Mouse (Mus musculus): Measurements from ENCODE around the gene Cend1. TPM values are rescaled to one million over a fixed set of nuclear protein-coding genes. Genes with fewer than 3 reads are reported as not detected.

Gene Cend1
- polyA plus RNA-seq, 1 experiment from 2014 or later = not detected

GRCm38 (mm10) chr7:141387807-141388486 lies 41.3 kb downstream of the Cend1 start:
- no peak for ATAC-seq (ENCODE audit: insufficient read depth)
- H3K9ac ChIP-seq = 0 out of 2 replicates have a peak overlapping the region, but pooled peaks have one; percentile 1

GRCm38 (mm10) chr7:141381068-141381835 lies 48.0 kb downstream of the Cend1 start:
- H3K4me3 ChIP-seq (replicated peaks) = no peak overlapping the region
- no peak for ATAC-seq (ENCODE audit: insufficient read depth)
- peak overlapping the region; percentile 54 for H3K27ac ChIP-seq (replicated peaks)
- H3K9ac ChIP-seq = no peak overlapping the region
- H3K36me3 ChIP-seq (replicated peaks) = no peaks in the 10 kb centered on the region
- H3K9me3 ChIP-seq (replicated peaks) = no peaks in the 10 kb centered on the region
- peaks cover 35% of the 10 kb centered on the region for H3K4me1 ChIP-seq (replicated peaks)
- 55% methylated on average over 4 of the region's 4 CpGs for WGBS (ENCODE audit: insufficient replicate concordance)
- H3K27me3 ChIP-seq = no peaks in the 10 kb centered on the region
- H3K4me2 ChIP-seq = no peak overlapping the region

More at GRCm38 (mm10) chr7:141387807-141388486, 41.3 kb downstream of the Cend1 start:
- peak overlapping the region; percentile 29; the same call in 1 of the 2 replicates for H3K4me2 ChIP-seq
- peak overlapping the region; percentile 100 for H3K27ac ChIP-seq (replicated peaks)
- no peaks in the 10 kb centered on the region for H3K36me3 ChIP-seq (replicated peaks)
- no peaks in the 10 kb centered on the region for H3K27me3 ChIP-seq
- H3K4me1 ChIP-seq (replicated peaks) = peaks cover 62% of the 10 kb centered on the region
- H3K4me3 ChIP-seq (replicated peaks) = no peak overlapping the region
- 19% methylated on average over 2 of the region's 2 CpGs for WGBS (ENCODE audit: insufficient replicate concordance)
- H3K9me3 ChIP-seq (replicated peaks) = no peaks in the 10 kb centered on the region

- Histone ChIP-seq H3K9me3 (replicated peaks) (no peaks in the 10 kb centered on the region), H3K9ac (no peak overlapping the region), H3K4me1 (replicated peaks) (peaks cover 35% of the 10 kb centered on the region), H3K36me3 (replicated peaks) (no peaks in the 10 kb centered on the region), H3K27me3 (no peaks in the 10 kb centered on the region), H3K4me3 (replicated peaks) (no peak overlapping the region), H3K4me2 (no peak overlapping the region), H3K27ac (replicated peaks) (peak overlapping the region; percentile 49; the same call in 1 of the 2 replicates)
- 38% methylated on average over 4 of the region's 4 CpGs for WGBS (ENCODE audit: insufficient replicate concordance)
- ATAC-seq (ENCODE audit: insufficient read depth) = peak; percentile 37; the same call in 1 of the 2 replicates
These were observed 49.7 kb downstream of the Cend1 start for GRCm38 (mm10) chr7:141379584-141379983.

Other genes with a start within 250 kb of the Cend1 start
- 83.0 and 98.2 TPM in 2 replicates for gene Hras, start 235.5 kb downstream of the Cend1 start, polyA plus RNA-seq (2015; fragmentation: Nextera tagmentation; extraction: Ambion mirVana)
- gene Lrrc56, start 235.3 kb downstream of the Cend1 start, polyA plus RNA-seq (2015; fragmentation: Nextera tagmentation; extraction: Ambion mirVana) = 11.0 and 12.1 TPM in 2 replicates
- gene Lmntd2, start 215.4 kb downstream of the Cend1 start, polyA plus RNA-seq (2015; fragmentation: Nextera tagmentation; extraction: Ambion mirVana) = 0.60 and 0.91 TPM in 2 replicates
- gene Rassf7, start 213.6 kb downstream of the Cend1 start, polyA plus RNA-seq (2015; fragmentation: Nextera tagmentation; extraction: Ambion mirVana) = 27.3 and 33.4 TPM in 2 replicates
- 26.7 and 32.6 TPM in 2 replicates for gene Phrf1, start 200.7 kb downstream of the Cend1 start, polyA plus RNA-seq (2015; fragmentation: Nextera tagmentation; extraction: Ambion mirVana)
- 10.7 and 12.8 TPM in 2 replicates for gene Irf7, start 163.0 kb downstream of the Cend1 start, polyA plus RNA-seq (2015; fragmentation: Nextera tagmentation; extraction: Ambion mirVana)
- gene Cdhr5, start 152.7 kb downstream of the Cend1 start, polyA plus RNA-seq (2015; fragmentation: Nextera tagmentation; extraction: Ambion mirVana) = 0.46 and 0.47 TPM in 2 replicates
- gene Sct, start 150.4 kb downstream of the Cend1 start, polyA plus RNA-seq (2015; fragmentation: Nextera tagmentation; extraction: Ambion mirVana) = 0.35 and 0.47 TPM in 2 replicates
- not detected in 2 replicates for gene Drd4, start 137.5 kb downstream of the Cend1 start, polyA plus RNA-seq (2015; fragmentation: Nextera tagmentation; extraction: Ambion mirVana)
- 13.4 and 16.9 TPM in 2 replicates for gene Deaf1, start 101.8 kb downstream of the Cend1 start, polyA plus RNA-seq (2015; fragmentation: Nextera tagmentation; extraction: Ambion mirVana)
- 14.8 and 15.8 TPM in 2 replicates for gene Tmem80, start 101.8 kb downstream of the Cend1 start, polyA plus RNA-seq (2015; fragmentation: Nextera tagmentation; extraction: Ambion mirVana)
- 16.6 and 24.3 TPM in 2 replicates for gene Eps8l2, start 90.6 kb downstream of the Cend1 start, polyA plus RNA-seq (2015; fragmentation: Nextera tagmentation; extraction: Ambion mirVana)
- gene Taldo1, start 37.3 kb downstream of the Cend1 start, polyA plus RNA-seq (2015; fragmentation: Nextera tagmentation; extraction: Ambion mirVana) = 409 and 415 TPM in 2 replicates
- 15.0 and 15.7 TPM in 2 replicates for gene Gatd1, start 15.4 kb downstream of the Cend1 start, polyA plus RNA-seq (2015; fragmentation: Nextera tagmentation; extraction: Ambion mirVana)
- 18.7 and 20.5 TPM in 2 replicates for gene Slc25a22, start 8.4 kb upstream of the Cend1 start, polyA plus RNA-seq (2015; fragmentation: Nextera tagmentation; extraction: Ambion mirVana)
- gene Pidd1, start 14.5 kb upstream of the Cend1 start, polyA plus RNA-seq (2015; fragmentation: Nextera tagmentation; extraction: Ambion mirVana) = 10.3 and 10.7 TPM in 2 replicates
- 591 and 741 TPM in 2 replicates for gene Rplp2, start 17.9 kb upstream of the Cend1 start, polyA plus RNA-seq (2015; fragmentation: Nextera tagmentation; extraction: Ambion mirVana)
- 13.9 and 15.3 TPM in 2 replicates for gene Pnpla2, start 25.7 kb upstream of the Cend1 start, polyA plus RNA-seq (2015; fragmentation: Nextera tagmentation; extraction: Ambion mirVana)
- 3.9 and 5.2 TPM in 2 replicates for gene Cracr2b, start 31.6 kb upstream of the Cend1 start, polyA plus RNA-seq (2015; fragmentation: Nextera tagmentation; extraction: Ambion mirVana)
- 5.0 and 6.3 TPM in 2 replicates for gene Cd151, start 37.9 kb upstream of the Cend1 start, polyA plus RNA-seq (2015; fragmentation: Nextera tagmentation; extraction: Ambion mirVana)
- 41.7 and 43.9 TPM in 2 replicates for gene Polr2l, start 45.6 kb upstream of the Cend1 start, polyA plus RNA-seq (2015; fragmentation: Nextera tagmentation; extraction: Ambion mirVana)
- 47.7 and 55.0 TPM in 2 replicates for gene Tspan4, start 45.7 kb upstream of the Cend1 start, polyA plus RNA-seq (2015; fragmentation: Nextera tagmentation; extraction: Ambion mirVana)
- 25.2 and 27.9 TPM in 2 replicates for gene Chid1, start 110.4 kb upstream of the Cend1 start, polyA plus RNA-seq (2015; fragmentation: Nextera tagmentation; extraction: Ambion mirVana)
- 67.6 and 73.8 TPM in 2 replicates for gene Ap2a2, start 132.7 kb upstream of the Cend1 start, polyA plus RNA-seq (2015; fragmentation: Nextera tagmentation; extraction: Ambion mirVana)
- 3.1 and 3.3 TPM in 2 replicates for gene Muc6, start 225.8 kb upstream of the Cend1 start, polyA plus RNA-seq (2015; fragmentation: Nextera tagmentation; extraction: Ambion mirVana)